Mouse (Mus musculus): ENCODE data around the gene Ocm.

DNA sequence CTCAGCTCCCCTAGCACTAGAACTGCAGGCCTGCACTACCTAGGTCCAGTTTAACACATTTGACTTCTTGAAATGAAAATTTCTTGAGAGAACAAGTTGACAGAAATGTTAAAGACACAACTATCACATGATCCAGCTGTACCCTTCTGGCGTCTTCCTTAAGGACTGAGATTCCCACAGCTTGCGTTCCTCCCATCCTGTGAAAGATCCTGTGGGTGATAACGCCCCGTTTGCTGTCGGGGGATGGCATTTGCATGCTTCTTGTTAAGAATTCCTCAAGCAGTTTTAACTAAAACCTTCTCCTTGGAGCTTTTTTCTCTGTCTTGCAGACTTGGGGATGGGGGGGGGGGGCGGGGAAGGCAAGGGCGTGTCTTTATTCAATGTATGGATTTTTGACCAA is 8.1 kb upstream of the Ocm start:
- TF ChIP-seq USF1 (IDR thresholded peaks at IDR 0.05; ENCODE audit: low read depth, low read length) (no peak), E2F4 (IDR thresholded peaks at IDR 0.05; ENCODE audit: insufficient replicate concordance, low read depth, low read length) (no peak), RAD21 (IDR thresholded peaks at IDR 0.05; ENCODE audit: low read depth, low read length) (no peak), MAX (IDR thresholded peaks at IDR 0.05; ENCODE audit: low read length) (no peak), IRF4 (IDR thresholded peaks at IDR 0.05; ENCODE audit: low read depth, low read length) (no peak), SMC3 (IDR thresholded peaks at IDR 0.05; ENCODE audit: low read depth, low read length) (no peak)

All from CH12.LX (cell line).